ENCODE assay signal across 20 mouse cellular contexts in genomic region chr3:51928188-51928587, GRCm38 (mm10).
DNase-seq lines count a peak whose midpoint lies in the region; ATAC-seq lines count a peak whose summit lies in the region.
"Had no signal": no experiment of that assay in that cellular context is flagged by ENCODE, and none has a peak within 500 bp of the region (broad histone marks: within the 10 kb centered on the region; RNA-seq: fewer than 3 reads in every experiment).

No protein-coding gene starts in this region.

- H3K4me2 ChIP-seq in forebrain, embryonic 13.5 days = peak overlapping the region; percentile 24; the same call in 1 of the 2 replicates
- H3K4me2 ChIP-seq in forebrain, embryonic 12.5 days = no peak overlapping the region
- H3K4me2 ChIP-seq in kidney, embryonic 15.5 days = peak overlapping the region; percentile 42
- no peak overlapping the region for H3K4me2 ChIP-seq in heart, embryonic 11.5 days
- H3K4me2 ChIP-seq: heart, embryonic 13.5 days; midbrain, embryonic 15.5 days; stomach, embryonic 15.5 days had no signal

- peaks cover 51% of the 10 kb centered on the region for H3K4me1 ChIP-seq in forebrain, embryonic 13.5 days
- H3K4me1 ChIP-seq in forebrain, embryonic 12.5 days = peaks cover 39% of the 10 kb centered on the region
- H3K4me1 ChIP-seq in kidney, embryonic 15.5 days = peaks cover 35% of the 10 kb centered on the region
- peaks cover 6% of the 10 kb centered on the region; the same call in 1 of the 2 replicates for H3K4me1 ChIP-seq in heart, embryonic 11.5 days (ENCODE audit: control insufficient read depth, insufficient read depth, low read length)
- H3K4me1 ChIP-seq: stomach, embryonic 15.5 days had no signal

- H3K9me3 ChIP-seq in forebrain, embryonic 13.5 days (replicated peaks) = no peaks in the 10 kb centered on the region
- H3K9me3 ChIP-seq in forebrain, embryonic 12.5 days = no peaks in the 10 kb centered on the region
- no peaks in the 10 kb centered on the region for H3K9me3 ChIP-seq in kidney, embryonic 15.5 days (replicated peaks)
- no peaks in the 10 kb centered on the region for H3K9me3 ChIP-seq in heart, embryonic 11.5 days (replicated peaks; ENCODE audit: control insufficient read depth, low read length)
- H3K9me3 ChIP-seq: midbrain, embryonic 15.5 days; stomach, embryonic 15.5 days had no signal

- WGBS in forebrain, embryonic 13.5 days = 48% methylated on average over 14 of the region's 14 CpGs
- WGBS in forebrain, embryonic 12.5 days = 63% methylated on average over 14 of the region's 14 CpGs
- WGBS in kidney, embryonic 15.5 days = 52% methylated on average over 14 of the region's 14 CpGs
- 86% methylated on average over 14 of the region's 14 CpGs for WGBS in heart, embryonic 11.5 days (ENCODE audit: insufficient replicate concordance)

- H3K27me3 ChIP-seq in forebrain, embryonic 13.5 days = no peaks in the 10 kb centered on the region
- no peaks in the 10 kb centered on the region for H3K27me3 ChIP-seq in forebrain, embryonic 12.5 days
- H3K27me3 ChIP-seq in kidney, embryonic 15.5 days = no peaks in the 10 kb centered on the region
- H3K27me3 ChIP-seq in heart, embryonic 11.5 days (ENCODE audit: control insufficient read depth, insufficient read depth, low read length) = no peaks in the 10 kb centered on the region
- H3K27me3 ChIP-seq: CH12.LX; heart, embryonic 13.5 days; midbrain, embryonic 15.5 days; stomach, embryonic 15.5 days had no signal

- H3K4me3 ChIP-seq in forebrain, embryonic 13.5 days = no peak overlapping the region
- no peak overlapping the region for H3K4me3 ChIP-seq in forebrain, embryonic 12.5 days (replicated peaks)
- H3K4me3 ChIP-seq in kidney, embryonic 15.5 days (replicated peaks) = no peak overlapping the region
- H3K4me3 ChIP-seq in heart, embryonic 11.5 days (ENCODE audit: low read depth, low read length) = no peak overlapping the region
- H3K4me3 ChIP-seq: heart, embryonic 13.5 days; midbrain, embryonic 15.5 days; stomach, embryonic 15.5 days had no signal

- H3K36me3 ChIP-seq in forebrain, embryonic 13.5 days (ENCODE audit: poor library complexity, severe bottlenecking) = no peaks in the 10 kb centered on the region
- H3K36me3 ChIP-seq in forebrain, embryonic 12.5 days (replicated peaks) = no peaks in the 10 kb centered on the region
- no peaks in the 10 kb centered on the region for H3K36me3 ChIP-seq in kidney, embryonic 15.5 days
- H3K36me3 ChIP-seq in heart, embryonic 11.5 days (ENCODE audit: control insufficient read depth, insufficient read depth, low read length) = no peaks in the 10 kb centered on the region
- H3K36me3 ChIP-seq: heart, embryonic 13.5 days; midbrain, embryonic 15.5 days; stomach, embryonic 15.5 days had no signal

- peak; percentile 50; the same call in 1 of the 2 replicates for ATAC-seq in forebrain, embryonic 13.5 days
- ATAC-seq in forebrain, embryonic 12.5 days (ENCODE audit: low FRiP score) = no peak
- ATAC-seq in kidney, embryonic 15.5 days (replicated peaks; ENCODE audit: low FRiP score) = no peak
- ATAC-seq in heart, embryonic 11.5 days (replicated peaks; ENCODE audit: insufficient number of reproducible peaks, low FRiP score, low TSS enrichment) = no peak
- ATAC-seq: lung, postnatal 0 days; midbrain, embryonic 15.5 days had no signal

- DNase-seq in kidney, postnatal 4 days = no peak
- DNase-seq in brain, adult 2 months (ENCODE audit: low read depth, low spot score) = peak; percentile 34
- peak; percentile 37 for DNase-seq in forelimb bud, embryonic 11.5 days (ENCODE audit: low read depth, low spot score)
- no peak for DNase-seq in cerebellum, adult 8-10 months
- DNase-seq: adrenal gland, postnatal 14 days; cerebellum, adult 9-11 months; gastrocnemius, postnatal 36 days; heart, postnatal 4 days; kidney, adult 11 months; thymus, postnatal 14 days had no signal

- peak overlapping the region; percentile 44; the same call in 1 of the 2 replicates for H3K27ac ChIP-seq in forebrain, embryonic 13.5 days
- no peak overlapping the region for H3K27ac ChIP-seq in forebrain, embryonic 12.5 days
- H3K27ac ChIP-seq in kidney, embryonic 15.5 days = peak overlapping the region; percentile 72
- no peak overlapping the region for H3K27ac ChIP-seq in heart, embryonic 11.5 days (ENCODE audit: low read depth, low read length)
- H3K27ac ChIP-seq: heart, embryonic 13.5 days; liver, embryonic 14.5 days; midbrain, embryonic 15.5 days; stomach, embryonic 15.5 days had no signal

- no peak overlapping the region for H3K9ac ChIP-seq in forebrain, embryonic 13.5 days
- H3K9ac ChIP-seq in forebrain, embryonic 12.5 days = no peak overlapping the region
- no peak overlapping the region for H3K9ac ChIP-seq in kidney, embryonic 15.5 days
- no peak overlapping the region for H3K9ac ChIP-seq in heart, embryonic 11.5 days (ENCODE audit: low read depth, low read length)
- H3K9ac ChIP-seq: heart, embryonic 13.5 days; liver, embryonic 14.5 days; midbrain, embryonic 15.5 days; stomach, embryonic 15.5 days had no signal

Comparison
In these comparisons a context has a peak if more than half of its experiments do, and no peak if none do; other contexts are left out.
1. H3K27ac ChIP-seq: peak in forebrain, embryonic 13.5 days (single experiment) and kidney, embryonic 15.5 days (single experiment); none in forebrain, embryonic 12.5 days (single experiment) and heart, embryonic 11.5 days (single experiment).
2. H3K4me2 ChIP-seq: peak in forebrain, embryonic 13.5 days (single experiment) and kidney, embryonic 15.5 days (single experiment); none in forebrain, embryonic 12.5 days (single experiment) and heart, embryonic 11.5 days (single experiment).
3. DNase-seq: peak in brain, adult 2 months (single experiment) and forelimb bud, embryonic 11.5 days (single experiment); none in kidney, postnatal 4 days (0 of 2) and cerebellum, adult 8-10 months (single experiment).